Mouse (Mus musculus) embryonic facial prominence, embryonic 10.5 days (tissue): Measurements from ENCODE around the gene Plagl2. TPM values are rescaled to one million over a fixed set of nuclear protein-coding genes. Genes with fewer than 3 reads are reported as not detected.

Experiments
- DNase-seq: peaks from one replicate; pipeline ENCODE4 v3.0.0-alpha.2; 2017; ENCODE audit warnings: low spot score
- H3K27ac ChIP-seq: fragments of 300-500 bp; sonication (generic); replicated peaks from 2 replicates; pipeline ENCODE4 v1.5.1; 2016; ENCODE audit warnings: mild to moderate bottlenecking
- H3K27me3 ChIP-seq: fragments of 300-500 bp; sonication (generic); replicated peaks from 2 replicates; pipeline ENCODE4 v1.6.1; 2016; ENCODE audit warnings: low read depth, mild to moderate bottlenecking; ENCODE audit not compliant: poor library complexity, severe bottlenecking
- H3K36me3 ChIP-seq: fragments of 300-500 bp; sonication (generic); replicated peaks from 2 replicates; pipeline ENCODE4 v1.6.1; 2016; ENCODE audit warnings: mild to moderate bottlenecking, moderate library complexity
- H3K4me1 ChIP-seq: fragments of 300-500 bp; sonication (generic); 2 replicates; pipeline ENCODE4 v1.6.1; 2016
- H3K4me3 ChIP-seq: fragments of 300-500 bp; sonication (generic); 2 replicates; pipeline ENCODE4 v1.5.1; 2016; ENCODE audit warnings: mild to moderate bottlenecking, moderate library complexity
- H3K9me3 ChIP-seq: fragments of 300-500 bp; sonication (generic); 2 replicates; pipeline ENCODE4 v1.6.1; 2016; ENCODE audit warnings: mild to moderate bottlenecking
- WGBS: fragments of 180-500 bp; shearing (Covaris S2); methylation state at CpG from one replicate; pipeline ENCODE4 v1.1.7; 2016; 5-methylcytosine and 5-hydroxymethylcytosine counted together
- polyA plus RNA-seq: library from polyadenylated mRNA; unstranded; fragments of >200 nt; fragmentation: Nextera tagmentation; extraction: Ambion mirVana; gene quantifications from 2 replicates; pipeline ENCODE4 v1.2.1, GENCODE M21; 2016

Plagl2 gene
- polyA plus RNA-seq, 1 experiment from 2014 or later = 25.6 TPM

DNA sequence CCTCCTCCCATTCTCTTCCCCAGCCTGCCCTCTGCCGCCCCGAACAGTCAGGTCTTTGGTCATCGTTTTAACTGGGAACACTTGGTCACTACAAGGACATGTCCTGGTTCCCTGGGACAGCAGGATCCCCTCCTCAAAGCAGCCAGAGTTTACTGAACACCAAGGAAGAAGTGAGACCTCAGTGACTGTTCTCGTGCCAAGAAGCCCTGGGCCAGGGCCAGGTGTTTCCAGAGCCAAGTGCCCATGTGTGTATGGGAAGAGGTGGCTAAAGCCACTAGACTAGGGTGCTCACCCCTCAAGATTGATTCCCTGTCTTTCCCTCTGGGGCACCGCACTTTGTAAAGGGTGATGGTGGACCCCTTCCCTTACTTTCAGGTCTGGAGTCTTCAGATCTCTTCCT is 31.9 kb downstream of the Plagl2 start:
- no peaks in the 10 kb centered on the region for H3K9me3 ChIP-seq
- no peak overlapping the region for H3K27ac ChIP-seq
- DNase-seq = no peak
- no peak overlapping the region for H3K4me3 ChIP-seq
- H3K36me3 ChIP-seq = peaks cover 64% of the 10 kb centered on the region
- no peaks in the 10 kb centered on the region for H3K27me3 ChIP-seq
- no peaks in the 10 kb centered on the region for H3K4me1 ChIP-seq
- WGBS = 95% methylated on average over 5 of the region's 5 CpGs

DNA sequence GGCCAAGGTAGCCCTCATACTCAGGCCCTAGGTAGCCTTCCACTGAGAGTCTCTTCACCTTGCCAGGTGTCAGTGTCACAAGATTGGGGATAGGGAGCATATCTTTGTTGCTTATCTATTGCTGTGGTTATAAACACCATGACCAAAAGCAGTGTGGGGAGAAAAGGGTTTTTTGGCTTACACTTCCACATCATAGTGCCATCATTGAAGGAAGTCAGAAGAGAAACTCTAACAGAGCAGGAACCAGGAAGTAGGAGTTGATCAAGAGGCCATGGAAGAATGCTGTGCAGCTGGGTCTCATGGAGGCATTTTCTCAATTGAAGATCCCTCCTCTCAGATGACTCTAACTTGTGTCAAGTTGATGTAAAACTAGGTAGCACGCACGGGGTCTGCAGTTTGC is 33.1 kb downstream of the Plagl2 start:
- Histone ChIP-seq H3K9me3 (no peaks in the 10 kb centered on the region), H3K27ac (no peak overlapping the region), H3K27me3 (no peaks in the 10 kb centered on the region), H3K4me3 (no peak overlapping the region), H3K36me3 (peaks cover 74% of the 10 kb centered on the region), H3K4me1 (no peaks in the 10 kb centered on the region)
- DNase-seq = no peak
- 98% methylated on average over 2 of the region's 2 CpGs for WGBS

DNA sequence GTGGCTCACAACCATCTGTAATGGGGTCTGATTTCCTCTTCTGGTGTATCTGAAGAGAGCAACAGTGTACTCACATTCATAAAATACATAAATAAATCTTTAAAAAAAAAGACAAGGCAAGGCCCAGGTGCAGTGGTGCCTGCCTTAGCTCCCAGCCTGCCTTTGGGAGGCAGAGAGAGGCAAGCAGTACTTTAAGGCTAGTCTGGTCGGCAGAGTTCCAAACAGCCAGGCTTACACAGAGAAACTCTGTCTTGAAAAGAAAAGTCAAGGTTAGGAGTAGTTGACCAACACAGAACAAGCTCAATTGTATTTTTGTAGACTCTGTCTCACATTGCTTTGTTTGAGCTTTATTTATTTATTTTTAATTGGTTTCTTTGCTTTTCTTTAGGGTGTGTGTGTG is 38.5 kb downstream of the Plagl2 start:
- Histone ChIP-seq H3K27me3 (no peaks in the 10 kb centered on the region), H3K36me3 (peaks cover 94% of the 10 kb centered on the region), H3K4me1 (no peaks in the 10 kb centered on the region), H3K4me3 (no peak overlapping the region), H3K27ac (no peak overlapping the region), H3K9me3 (no peaks in the 10 kb centered on the region)
- DNase-seq = no peak
- WGBS = 81% methylated on average over 1 of the region's 1 CpGs

DNA sequence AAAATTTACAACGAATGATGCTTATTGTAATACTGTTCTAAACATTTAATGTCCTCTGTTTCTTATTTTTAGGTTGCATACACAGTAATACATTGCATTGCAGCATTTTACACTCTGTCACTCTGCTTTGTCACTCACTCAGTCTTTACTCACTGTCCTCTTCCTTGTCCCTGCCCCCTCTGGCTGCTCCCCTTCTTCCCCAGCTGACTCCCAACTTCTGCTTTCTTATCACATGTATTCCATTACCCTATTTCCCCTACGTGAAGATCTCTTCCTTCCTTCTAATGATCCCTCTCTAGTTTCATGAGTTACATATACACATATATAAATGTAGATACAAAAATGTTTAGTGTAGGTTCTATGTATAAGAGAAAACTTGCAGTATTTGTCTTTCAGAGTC is 42.1 kb downstream of the Plagl2 start:
- Histone ChIP-seq H3K36me3 (peaks cover 87% of the 10 kb centered on the region), H3K4me3 (no peak overlapping the region), H3K9me3 (no peaks in the 10 kb centered on the region), H3K27ac (no peak overlapping the region), H3K27me3 (no peaks in the 10 kb centered on the region), H3K4me1 (no peaks in the 10 kb centered on the region)
- 84% methylated on average over 2 of the region's 2 CpGs for WGBS
- no peak for DNase-seq

DNA sequence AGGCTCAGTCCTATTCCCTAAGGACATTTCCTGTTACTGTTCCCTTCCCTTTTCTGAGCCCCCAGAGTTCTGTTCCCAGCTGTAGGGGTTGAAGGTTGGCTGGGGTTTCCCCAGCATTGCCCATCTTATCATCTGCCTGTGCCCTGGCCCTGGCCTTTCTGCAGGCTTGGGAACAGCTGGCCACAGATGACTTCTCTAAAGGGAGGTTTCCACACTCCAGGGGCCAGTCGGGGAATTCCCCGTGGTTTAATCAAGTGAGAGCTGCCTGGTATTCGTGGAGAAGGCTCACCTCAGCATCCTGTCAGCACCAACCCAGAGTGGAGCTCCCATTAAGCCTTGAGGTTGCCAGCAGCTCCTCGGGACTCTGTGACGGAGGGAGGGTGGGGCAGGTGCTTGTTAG is 42.7 kb downstream of the Plagl2 start:
- Histone ChIP-seq H3K27ac (no peak overlapping the region), H3K9me3 (no peaks in the 10 kb centered on the region), H3K36me3 (peaks cover 84% of the 10 kb centered on the region), H3K4me1 (no peaks in the 10 kb centered on the region), H3K4me3 (no peak overlapping the region), H3K27me3 (no peaks in the 10 kb centered on the region)
- 77% methylated on average over 5 of the region's 5 CpGs for WGBS
- DNase-seq = no peak

DNA sequence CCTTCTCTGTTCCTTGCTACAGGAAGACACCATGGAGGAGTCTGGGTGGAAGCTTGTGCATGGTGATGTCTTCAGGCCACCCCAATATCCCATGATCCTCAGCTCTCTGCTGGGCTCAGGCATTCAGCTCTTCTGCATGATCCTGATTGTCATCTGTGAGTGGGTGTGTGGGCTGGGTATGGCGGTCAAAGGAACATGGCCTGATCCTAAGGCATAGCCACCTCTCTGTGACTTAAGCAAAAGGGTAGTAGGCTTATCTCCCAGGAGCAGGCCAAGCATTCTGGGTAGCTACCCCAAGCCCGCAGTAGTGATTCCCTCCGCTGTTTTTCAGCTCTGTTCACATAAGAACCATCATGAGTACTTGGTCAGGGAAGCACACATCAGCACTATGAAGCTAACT is 47.0 kb downstream of the Plagl2 start:
- no peak overlapping the region for H3K27ac ChIP-seq
- no peaks in the 10 kb centered on the region for H3K4me1 ChIP-seq
- no peaks in the 10 kb centered on the region for H3K27me3 ChIP-seq
- H3K9me3 ChIP-seq = no peaks in the 10 kb centered on the region
- no peak for DNase-seq
- H3K36me3 ChIP-seq = peaks cover 88% of the 10 kb centered on the region
- no peak overlapping the region for H3K4me3 ChIP-seq
- WGBS = 94% methylated on average over 3 of the region's 3 CpGs

DNA sequence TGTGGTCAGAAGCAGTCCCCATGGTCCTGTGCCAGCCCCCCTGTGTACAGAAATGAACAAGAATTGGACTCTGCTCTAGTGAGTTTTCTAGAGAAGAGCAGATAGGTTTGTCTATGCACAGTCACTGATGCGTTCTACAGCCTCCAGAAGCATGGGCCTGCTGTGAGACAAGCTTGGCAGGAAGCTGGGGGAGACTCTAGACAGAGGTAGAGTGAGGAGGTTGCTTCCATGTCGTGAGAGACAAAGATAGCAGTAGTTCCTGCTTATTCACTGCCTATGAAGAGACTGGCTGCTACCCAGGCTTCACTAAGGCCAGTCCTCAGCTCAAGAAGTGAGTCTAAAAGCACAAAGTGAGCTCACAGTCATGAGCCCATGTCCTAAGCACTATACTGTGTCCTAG is 50.0 kb downstream of the Plagl2 start:
- DNase-seq = no peak
- 84% methylated on average over 2 of the region's 2 CpGs for WGBS
- Histone ChIP-seq H3K4me1 (no peaks in the 10 kb centered on the region), H3K9me3 (no peaks in the 10 kb centered on the region), H3K36me3 (peaks cover 94% of the 10 kb centered on the region), H3K27ac (no peak overlapping the region), H3K27me3 (no peaks in the 10 kb centered on the region), H3K4me3 (no peak overlapping the region)

DNA sequence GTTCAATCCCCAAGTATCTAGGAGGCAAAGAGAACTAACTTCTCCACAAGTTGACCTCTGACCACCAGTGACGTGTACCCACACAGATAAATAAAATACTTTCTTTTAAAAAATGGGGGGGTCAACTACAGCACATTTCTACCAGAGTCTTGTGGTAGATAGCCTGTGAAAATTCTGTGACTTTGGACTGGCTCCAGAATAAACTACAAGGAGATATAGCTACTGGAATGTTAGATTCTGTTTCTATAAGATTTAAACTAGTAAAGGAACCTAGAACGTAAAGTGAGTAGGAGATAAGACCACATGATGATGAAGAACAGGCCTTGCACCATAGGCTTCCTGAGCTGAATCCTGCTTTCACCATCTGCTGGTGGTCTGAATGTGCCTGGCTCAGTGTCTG is 53.4 kb downstream of the Plagl2 start:
- peaks cover 100% of the 10 kb centered on the region for H3K36me3 ChIP-seq

DNA sequence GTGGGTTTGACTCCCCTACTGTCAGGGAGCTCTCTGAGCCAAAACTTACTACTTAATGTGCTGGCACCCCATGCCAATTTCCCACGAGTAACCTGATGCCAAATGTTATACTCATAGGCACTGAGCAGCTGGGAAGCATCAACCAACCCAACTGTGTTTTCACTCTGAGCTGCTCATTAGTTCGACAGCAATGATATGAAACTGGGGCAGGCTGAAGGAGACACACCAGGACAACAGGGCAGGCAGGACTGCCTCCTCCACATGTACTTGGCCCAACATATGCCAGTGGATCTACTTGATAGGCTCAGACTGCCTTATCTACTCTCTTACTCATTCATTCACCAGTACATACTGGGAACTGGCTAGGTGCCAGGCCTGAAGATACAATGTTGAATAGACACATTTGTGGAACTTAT is 55.0 kb downstream of the Plagl2 start:
- Histone ChIP-seq H3K27ac (no peak overlapping the region), H3K9me3 (no peaks in the 10 kb centered on the region), H3K36me3 (peaks cover 100% of the 10 kb centered on the region), H3K4me1 (no peaks in the 10 kb centered on the region), H3K4me3 (no peak overlapping the region), H3K27me3 (no peaks in the 10 kb centered on the region)
- DNase-seq = no peak
- 89% methylated on average over 2 of the region's 2 CpGs for WGBS

More for the DNA sequence above, 53.4 kb downstream of the Plagl2 start:
- 90% methylated on average over 2 of the region's 2 CpGs for WGBS
- H3K27me3 ChIP-seq = no peaks in the 10 kb centered on the region
- no peak for DNase-seq
- no peak overlapping the region for H3K27ac ChIP-seq
- H3K4me1 ChIP-seq = no peaks in the 10 kb centered on the region
- no peak overlapping the region for H3K4me3 ChIP-seq
- H3K9me3 ChIP-seq = no peaks in the 10 kb centered on the region

DNA sequence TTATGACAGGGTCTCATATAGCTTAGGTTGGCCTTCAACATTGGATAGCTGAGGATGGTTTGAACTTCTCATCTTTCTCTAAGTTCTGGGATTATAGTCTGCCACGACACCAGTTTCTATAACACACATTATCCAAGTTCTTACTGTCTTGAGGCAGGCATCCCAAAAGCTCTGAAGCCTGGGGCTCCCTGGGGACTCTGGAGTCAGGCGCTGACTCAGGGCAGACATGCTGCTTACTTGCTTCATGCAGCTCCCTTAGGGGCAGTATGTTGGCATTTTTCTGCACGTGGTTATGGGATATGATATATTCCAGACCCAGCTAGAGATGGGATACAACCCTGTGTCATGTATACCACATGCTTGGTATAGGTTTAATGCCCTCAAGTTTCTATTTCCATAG is 61.3 kb downstream of the Plagl2 start:
- Histone ChIP-seq H3K9me3 (no peaks in the 10 kb centered on the region), H3K4me3 (no peak overlapping the region), H3K27ac (no peak overlapping the region), H3K36me3 (peaks cover 63% of the 10 kb centered on the region), H3K4me1 (peaks cover 8% of the 10 kb centered on the region; the same call in 1 of the 2 replicates), H3K27me3 (no peaks in the 10 kb centered on the region)
- WGBS = 84% methylated on average over 3 of the region's 3 CpGs
- no peak for DNase-seq

DNA sequence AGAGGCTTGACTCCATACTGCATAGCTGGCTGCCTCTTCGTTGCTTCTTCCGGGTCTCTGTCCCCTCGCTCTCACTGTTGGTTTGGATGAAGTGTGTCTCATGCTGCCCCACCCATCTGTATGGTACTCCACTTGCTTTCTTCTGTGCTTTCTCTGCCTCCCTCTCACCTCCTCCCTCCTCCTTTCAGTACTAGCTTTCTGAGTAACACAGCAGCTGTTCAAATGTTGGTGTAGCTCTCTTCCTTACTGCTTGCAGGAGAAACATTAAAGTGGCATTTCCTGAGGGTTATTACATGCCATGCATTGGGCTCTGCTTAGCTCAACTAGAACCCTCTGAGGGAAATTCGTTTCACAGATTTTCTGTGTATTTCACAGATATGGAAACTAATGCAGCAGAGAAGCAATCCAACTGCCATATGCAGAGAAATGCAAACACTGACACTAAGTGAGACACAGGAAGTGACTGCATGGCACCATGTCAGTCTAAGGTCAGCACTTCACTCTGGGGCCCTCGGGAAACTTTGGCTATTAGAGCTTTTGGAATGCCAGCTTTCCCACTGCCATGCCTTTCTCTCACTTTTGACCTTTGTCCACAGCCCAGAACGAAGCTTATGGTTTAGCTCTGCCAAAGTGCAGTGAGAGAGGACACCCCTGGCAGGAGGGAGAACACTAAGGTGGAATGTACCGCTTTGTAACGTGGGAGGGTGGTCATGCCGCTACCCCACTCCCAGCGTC is 61.9 kb downstream of the Plagl2 start:
- Histone ChIP-seq H3K4me1 (peaks cover 8% of the 10 kb centered on the region; the same call in 1 of the 2 replicates), H3K27me3 (no peaks in the 10 kb centered on the region), H3K36me3 (peaks cover 56% of the 10 kb centered on the region), H3K9me3 (no peaks in the 10 kb centered on the region), H3K27ac (no peak overlapping the region), H3K4me3 (no peak overlapping the region)
- no peak for DNase-seq
- 84% methylated on average over 10 of the region's 10 CpGs for WGBS
